Mouse (Mus musculus) heart, embryonic 10.5 days (tissue): ENCODE measurements around the gene Nptn. TPM values are rescaled to one million over a fixed set of nuclear protein-coding genes. Genes with fewer than 3 reads are reported as not detected.
"Not testable (repeated sequence)": the region's sequence is repeated elsewhere in the genome, so short reads cannot be mapped to it uniquely, and the experiment has no call there.

ENCODE experiments used
- DNase-seq: peaks from one replicate; pipeline ENCODE4 v3.0.0-alpha.2; 2017; ENCODE audit warnings: low spot score
- H3K27ac ChIP-seq: fragments of 300-500 bp; sonication (generic); 2 replicates; pipeline ENCODE4 v1.5.1; 2016; ENCODE audit warnings: mild to moderate bottlenecking
- H3K27me3 ChIP-seq: fragments of 300-500 bp; sonication (generic); 2 replicates; pipeline ENCODE4 v1.6.1; 2016; ENCODE audit warnings: mild to moderate bottlenecking; ENCODE audit not compliant: poor library complexity, insufficient read depth, severe bottlenecking
- H3K36me3 ChIP-seq: fragments of 300-500 bp; sonication (generic); 2 replicates; pipeline ENCODE4 v1.6.1; 2016; ENCODE audit warnings: mild to moderate bottlenecking, moderate library complexity
- H3K4me1 ChIP-seq: fragments of 300-500 bp; sonication (generic); 2 replicates; pipeline ENCODE4 v1.6.1; 2016; ENCODE audit warnings: mild to moderate bottlenecking
- H3K4me3 ChIP-seq: fragments of 300-500 bp; sonication (generic); 2 replicates; pipeline ENCODE4 v1.5.1; 2016; ENCODE audit warnings: mild to moderate bottlenecking, moderate library complexity
- H3K9me3 ChIP-seq: fragments of 300-500 bp; sonication (generic); 2 replicates; pipeline ENCODE4 v1.6.1; 2016; ENCODE audit warnings: mild to moderate bottlenecking, moderate library complexity
- WGBS: fragments of 180-500 bp; shearing (Covaris S2); methylation state at CpG from one replicate; pipeline ENCODE4 v1.1.7; 2016; 5-methylcytosine and 5-hydroxymethylcytosine counted together
- polyA plus RNA-seq: library from polyadenylated mRNA; unstranded; fragments of >200 nt; fragmentation: Nextera tagmentation; extraction: Ambion mirVana; gene quantifications from 2 replicates; pipeline ENCODE4 v1.2.1, GENCODE M21; 2016

Gene Nptn
- polyA plus RNA-seq, 1 experiment from 2014 or later = 88.3 TPM

- Histone ChIP-seq H3K4me1 (peaks cover 52% of the 10 kb centered on the region), H3K4me3 (no peak overlapping the region), H3K27me3 (no peaks in the 10 kb centered on the region), H3K36me3 (no peaks in the 10 kb centered on the region), H3K27ac (no peak overlapping the region), H3K9me3 (no peaks in the 10 kb centered on the region)
- 68% methylated on average over 9 of the region's 9 CpGs for WGBS
- no peak for DNase-seq
Measured at GRCm38 (mm10) chr9:58552083-58552482, 30.0 kb upstream of the Nptn start.

DNA sequence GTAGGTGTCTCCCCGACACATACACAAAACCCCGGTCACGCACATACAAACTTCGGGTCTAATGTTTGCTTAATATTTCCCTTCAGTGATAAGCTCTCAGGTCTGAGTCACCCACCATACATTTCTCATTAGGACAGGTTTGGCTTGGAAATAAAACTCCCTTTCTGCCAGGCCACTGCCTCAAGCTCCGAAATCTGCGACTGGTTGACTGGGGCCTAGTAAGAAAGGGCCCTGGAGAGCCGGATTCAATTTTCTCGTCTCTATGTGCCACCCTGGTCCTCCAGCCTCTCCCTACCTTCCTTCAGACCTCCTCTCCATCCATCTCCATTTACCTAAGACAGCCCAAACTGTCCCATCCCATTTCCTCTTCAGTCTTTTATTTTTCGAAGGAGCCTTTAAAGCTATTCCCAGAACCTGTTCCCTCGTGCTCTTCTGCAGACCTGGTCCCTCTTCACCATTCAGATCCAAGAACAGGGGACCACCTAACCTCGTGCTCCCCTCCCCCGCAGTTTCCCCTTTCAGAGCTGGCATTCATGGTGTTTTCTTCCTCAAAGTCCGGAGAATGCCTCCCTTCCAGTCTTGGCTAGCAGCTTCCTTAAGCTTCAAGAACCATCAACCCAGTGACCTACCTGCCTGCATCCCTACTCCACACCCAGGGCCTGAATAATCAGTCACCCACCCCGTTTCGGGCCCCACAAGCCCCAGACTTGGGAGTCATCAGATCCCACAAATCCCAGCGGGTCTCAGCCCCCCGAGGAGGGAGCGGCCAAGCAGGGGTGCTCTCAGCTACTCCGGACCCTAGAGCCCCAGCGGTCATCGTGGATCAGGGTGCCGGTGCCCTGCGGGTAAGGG lies 27.8 kb upstream of the Nptn start:
- 17% methylated on average over 23 of the region's 23 CpGs for WGBS
- no peaks in the 10 kb centered on the region for H3K36me3 ChIP-seq
- peak overlapping the region; percentile 96 for H3K4me3 ChIP-seq
- H3K27ac ChIP-seq = peak overlapping the region; percentile 98
- H3K9me3 ChIP-seq = no peaks in the 10 kb centered on the region
- DNase-seq = no peak
- no peaks in the 10 kb centered on the region for H3K27me3 ChIP-seq
- peaks cover 42% of the 10 kb centered on the region for H3K4me1 ChIP-seq

DNA sequence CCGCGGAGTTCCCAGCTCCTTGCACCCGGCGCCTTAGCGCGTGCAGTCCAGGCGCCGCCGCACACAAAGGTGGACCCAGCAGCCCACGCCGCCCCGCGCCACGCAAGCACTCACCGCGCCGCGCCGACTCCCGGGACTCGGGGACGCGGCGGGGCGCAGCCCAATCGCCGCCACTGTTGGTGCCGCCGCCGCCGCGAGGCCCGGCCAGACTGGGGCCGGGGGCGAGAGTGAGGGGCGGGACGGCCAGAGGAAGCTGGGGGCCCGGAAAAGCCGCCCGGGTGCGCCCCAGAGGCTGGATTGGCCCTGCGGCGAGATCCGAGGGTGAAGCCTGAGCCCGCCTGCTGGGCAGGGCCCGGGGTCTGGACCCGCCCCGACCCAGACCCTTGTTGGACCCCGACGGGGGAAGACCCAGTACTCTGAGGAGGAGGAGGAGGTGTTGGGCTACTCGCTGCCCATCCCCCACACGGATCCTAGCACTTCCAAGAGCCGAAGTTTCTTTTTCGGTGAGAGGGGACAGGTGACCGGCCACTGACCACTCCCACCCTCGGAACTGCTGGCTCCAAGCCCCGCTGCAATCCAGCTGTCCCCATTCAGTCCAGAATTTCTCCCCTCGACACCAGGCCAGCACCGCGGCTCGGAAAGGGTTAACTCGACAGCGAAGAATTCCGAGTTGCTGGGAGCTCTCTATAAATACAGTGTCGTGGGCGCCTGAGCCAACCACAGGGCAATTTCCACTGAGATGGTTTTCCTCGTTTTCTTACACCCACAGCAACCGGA lies 26.9 kb upstream of the Nptn start, which contains the start of gene Cd276:
TSS of gene Cd276 (minus strand) at position 530 of the 777 bp plus-strand sequence.
- peak within 1 kb of the TSS; percentile 98 for H3K27ac ChIP-seq
- WGBS = under 1% methylated on average over 68 of the region's 68 CpGs
- peaks cover 37% of the 10 kb centered on the region for H3K4me1 ChIP-seq
- H3K27me3 ChIP-seq = no peaks in the 10 kb centered on the region
- peak; percentile 91 for DNase-seq
- peak within 1 kb of the TSS; percentile 96 for H3K4me3 ChIP-seq
- H3K36me3 ChIP-seq = no peaks in the 10 kb centered on the region
- no peaks in the 10 kb centered on the region for H3K9me3 ChIP-seq

GRCm38 (mm10) chr9:58555685-58556414 lies 26.2 kb upstream of the Nptn start:
- no peak for DNase-seq
- 9% methylated on average over 9 of the region's 9 CpGs for WGBS
- no peaks in the 10 kb centered on the region for H3K27me3 ChIP-seq
- H3K4me1 ChIP-seq = peaks cover 37% of the 10 kb centered on the region
- no peaks in the 10 kb centered on the region for H3K36me3 ChIP-seq
- H3K27ac ChIP-seq = peak overlapping the region; percentile 98
- no peaks in the 10 kb centered on the region for H3K9me3 ChIP-seq
- H3K4me3 ChIP-seq = peak overlapping the region; percentile 96

GRCm38 (mm10) chr9:58556627-58557026 lies 25.4 kb upstream of the Nptn start:
- Histone ChIP-seq H3K36me3 (no peaks in the 10 kb centered on the region), H3K27me3 (no peaks in the 10 kb centered on the region), H3K4me1 (peaks cover 37% of the 10 kb centered on the region), H3K27ac (no peak overlapping the region), H3K9me3 (no peaks in the 10 kb centered on the region), H3K4me3 (no peak overlapping the region)
- WGBS = 44% methylated on average over 7 of the region's 7 CpGs
- DNase-seq = no peak

- Histone ChIP-seq H3K27me3 (no peaks in the 10 kb centered on the region), H3K27ac (no peak overlapping the region), H3K36me3 (no peaks in the 10 kb centered on the region), H3K4me3 (no peak overlapping the region), H3K4me1 (peaks cover 29% of the 10 kb centered on the region), H3K9me3 (no peaks in the 10 kb centered on the region)
- DNase-seq = no peak
- WGBS = 74% methylated on average over 3 of the region's 3 CpGs
Measured at GRCm38 (mm10) chr9:58557457-58558455, 24.3 kb upstream of the Nptn start.

DNA sequence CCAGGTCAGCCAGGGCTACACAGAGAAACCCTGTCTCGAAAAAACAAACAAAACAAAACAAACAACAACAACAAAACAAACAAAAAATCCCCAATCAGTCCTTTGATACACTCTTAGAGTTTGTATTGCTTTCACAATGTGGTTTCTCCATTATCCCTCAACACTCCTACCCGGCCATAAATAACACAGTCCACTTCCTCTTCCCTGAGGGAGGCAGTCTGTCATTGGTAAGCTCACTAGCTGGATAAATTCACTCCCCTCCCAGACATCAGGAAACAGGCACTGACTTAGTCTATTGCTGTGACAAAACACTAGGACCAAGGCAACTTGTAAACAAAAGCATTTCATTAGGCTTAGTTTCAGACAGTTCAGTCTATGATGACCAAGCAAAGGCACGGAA lies 21.8 kb upstream of the Nptn start:
- H3K9me3 ChIP-seq = no peaks in the 10 kb centered on the region
- H3K27ac ChIP-seq = no peak overlapping the region
- H3K4me3 ChIP-seq = no peak overlapping the region
- 62% methylated on average over 3 of the region's 3 CpGs for WGBS
- no peak for DNase-seq
- no peaks in the 10 kb centered on the region for H3K27me3 ChIP-seq
- H3K36me3 ChIP-seq = no peaks in the 10 kb centered on the region
- peaks cover 13% of the 10 kb centered on the region; the same call in 1 of the 2 replicates for H3K4me1 ChIP-seq

- not testable (repeated sequence) for H3K4me3 ChIP-seq, H3K27ac ChIP-seq, H3K9me3 ChIP-seq, DNase-seq, H3K4me1 ChIP-seq, H3K27me3 ChIP-seq, H3K36me3 ChIP-seq
- WGBS = 75% methylated on average over 3 of the region's 3 CpGs
Measured at GRCm38 (mm10) chr9:58565945-58566344, 16.1 kb upstream of the Nptn start.

GRCm38 (mm10) chr9:58567682-58568081 lies 14.4 kb upstream of the Nptn start:
- no peak overlapping the region for H3K4me3 ChIP-seq
- DNase-seq = no peak
- no peaks in the 10 kb centered on the region for H3K9me3 ChIP-seq
- no peaks in the 10 kb centered on the region for H3K36me3 ChIP-seq
- no peaks in the 10 kb centered on the region for H3K4me1 ChIP-seq
- H3K27me3 ChIP-seq = no peaks in the 10 kb centered on the region
- H3K27ac ChIP-seq = no peak overlapping the region

DNA sequence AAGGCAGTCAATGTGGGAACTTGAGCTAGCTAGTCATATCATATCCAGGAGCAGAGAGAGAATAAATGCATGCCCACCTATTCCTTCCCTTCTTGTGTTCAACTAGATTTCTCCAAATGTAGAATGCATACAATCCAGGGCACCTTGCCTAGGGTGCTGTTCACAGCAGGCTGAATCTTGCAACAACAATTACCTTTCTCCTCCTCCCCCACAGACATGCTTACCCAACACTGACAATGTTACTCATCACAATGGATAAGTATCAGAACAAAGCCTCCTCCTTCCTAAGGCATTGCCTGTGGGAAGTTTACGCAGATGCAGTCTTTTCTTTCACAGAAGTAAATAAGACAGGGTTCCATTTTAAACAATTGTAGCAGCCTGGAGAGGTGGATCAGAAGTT lies 11.0 kb upstream of the Nptn start:
- DNase-seq = no peak
- Histone ChIP-seq H3K9me3 (no peaks in the 10 kb centered on the region), H3K36me3 (no peaks in the 10 kb centered on the region), H3K4me3 (no peak overlapping the region), H3K4me1 (no peaks in the 10 kb centered on the region), H3K27me3 (no peaks in the 10 kb centered on the region), H3K27ac (no peak overlapping the region)
- WGBS = 91% methylated on average over 1 of the region's 1 CpGs

DNA sequence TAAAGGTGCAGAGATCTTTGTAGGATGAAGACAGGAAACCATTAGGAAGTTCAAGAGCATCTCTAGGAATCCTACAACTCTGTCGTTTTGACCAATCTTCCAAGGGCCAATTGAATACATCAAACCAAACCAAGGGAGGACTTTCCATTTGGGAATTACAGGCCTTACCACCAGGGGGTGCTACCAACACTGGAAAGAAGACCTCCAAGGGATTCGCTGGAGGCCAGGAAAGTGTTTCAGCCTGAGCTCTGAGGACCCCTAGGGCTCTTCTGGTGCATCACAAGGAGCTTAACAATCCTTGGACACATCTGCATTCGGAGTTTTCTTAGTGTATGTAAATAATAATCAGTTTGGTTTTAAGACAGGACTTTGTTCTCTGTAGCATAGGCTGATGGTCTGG lies 3.4 kb upstream of the Nptn start:
- Histone ChIP-seq H3K27ac (no peak overlapping the region), H3K36me3 (no peaks in the 10 kb centered on the region), H3K4me3 (no peak overlapping the region), H3K27me3 (no peaks in the 10 kb centered on the region), H3K9me3 (no peaks in the 10 kb centered on the region), H3K4me1 (peaks cover 12% of the 10 kb centered on the region)
- DNase-seq = peak; percentile 90
- 24% methylated on average over 3 of the region's 3 CpGs for WGBS
